Mouse (Mus musculus) CD8-positive naive resting alpha-beta T cell, adult 2 months (primary cell): ENCODE measurements around the gene Klhl26.

Experiments
- DNase-seq, 2 experiments: peaks; one replicate each; pipeline ENCODE4 v3.0.0; 2022; ENCODE audit warnings: low read depth in 2 of 2, low spot score in 2 of 2

Gene Klhl26

DNA sequence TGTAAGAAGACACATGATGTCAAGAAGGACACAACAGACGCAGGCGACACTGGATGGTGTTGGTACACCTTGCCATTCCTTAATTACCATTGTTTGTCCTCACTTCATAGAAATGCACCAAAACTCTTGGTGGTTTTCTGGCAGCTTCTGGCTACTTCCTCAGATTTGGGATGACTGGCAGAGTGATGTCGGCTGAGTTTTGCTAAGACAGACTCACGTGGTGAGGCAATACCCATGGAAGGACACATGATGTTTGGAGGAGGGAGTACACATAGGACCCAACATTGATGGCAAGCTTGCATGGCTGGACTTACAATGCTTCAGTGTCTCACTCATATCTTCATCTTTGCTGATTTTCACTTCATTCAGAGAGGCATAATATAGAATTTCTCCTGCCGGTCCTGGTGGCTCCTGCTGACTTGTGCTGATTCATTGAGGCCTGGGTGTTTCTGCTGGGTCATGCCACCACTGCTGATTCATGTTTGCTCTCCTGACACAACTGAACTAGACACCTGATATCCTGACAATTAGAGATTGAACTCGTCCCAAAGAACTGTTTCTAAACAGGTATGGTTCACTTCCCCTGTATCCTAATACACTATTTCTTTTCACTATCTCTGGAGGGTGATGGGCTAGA is 62.3 kb downstream of the Klhl26 start:
- DNase-seq, result no peak

DNA sequence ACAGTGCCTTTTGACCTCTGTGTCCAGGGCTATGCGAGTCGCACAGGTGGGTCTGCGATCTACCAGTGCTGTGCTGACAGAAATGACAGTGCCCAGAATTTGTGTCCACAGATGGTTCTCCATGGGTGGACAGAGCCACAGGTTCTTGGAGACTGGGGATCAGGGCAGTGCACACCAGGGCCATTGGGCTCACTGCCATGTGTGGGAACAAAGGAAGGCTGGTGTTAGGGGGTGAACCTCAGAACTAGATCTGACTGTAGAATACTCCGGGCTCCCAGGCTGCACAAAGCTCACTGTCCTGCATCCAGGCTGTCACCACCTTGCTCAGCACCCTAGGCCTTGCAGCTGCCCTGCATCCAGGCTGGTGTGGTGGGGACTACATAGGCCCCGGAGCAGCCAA is 66.5 kb downstream of the Klhl26 start:
- DNase-seq, result no peak

GRCm38 (mm10) chr8:70409455-70409871 is 67.3 kb downstream of the Klhl26 start:
- DNase-seq, result no peak

- DNase-seq, result no peak
Observed at GRCm38 (mm10) chr8:70409019-70409418, 67.7 kb downstream of the Klhl26 start.

- no peak for DNase-seq
Observed at GRCm38 (mm10) chr8:70408301-70408700, 68.5 kb downstream of the Klhl26 start.

DNA sequence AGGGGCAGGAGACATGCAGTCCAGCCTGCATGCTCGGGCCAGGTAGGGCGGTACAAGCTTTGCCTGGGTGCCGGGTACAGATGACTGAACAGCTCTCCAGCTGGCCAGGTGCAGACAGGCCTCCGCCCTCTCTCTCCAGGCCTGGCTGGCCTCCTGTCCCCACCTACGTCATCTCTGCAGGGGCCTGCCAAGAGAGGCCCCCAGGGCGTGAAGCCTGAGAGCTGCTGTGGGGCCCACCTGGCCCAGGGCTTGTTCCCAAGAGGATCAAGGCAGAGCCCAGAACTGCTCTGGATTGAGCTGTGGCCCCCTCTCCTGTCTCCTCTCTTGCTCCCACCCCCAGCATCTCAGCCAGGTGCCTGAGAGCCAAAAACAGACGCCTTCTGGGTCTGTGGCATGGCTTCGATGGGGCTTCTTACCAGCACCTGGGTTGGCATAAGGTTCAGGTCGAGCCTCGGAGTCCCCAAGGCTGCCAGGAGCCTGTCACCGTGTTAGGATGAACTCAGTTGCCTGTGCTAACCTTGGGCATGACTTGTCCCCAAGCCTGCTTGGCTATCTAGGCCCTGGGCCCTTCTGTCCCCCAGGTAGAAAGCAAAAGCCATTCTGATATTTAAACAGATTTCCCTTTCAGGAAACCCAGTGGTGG is 70.2 kb downstream of the Klhl26 start:
- DNase-seq, result no peak

- no peak for DNase-seq
Observed at GRCm38 (mm10) chr8:70405189-70405588, 71.6 kb downstream of the Klhl26 start.

GRCm38 (mm10) chr8:70404212-70404611 is 72.6 kb downstream of the Klhl26 start:
- DNase-seq, result no peak
